Mouse (Mus musculus) kidney, adult 2 months (tissue): ENCODE measurements at regions not wholly inside any gene's neighbourhood (a gene's known extent, or its start where the extent isn't known, plus 50 kb on each side); places are given as distances from the start of the nearest gene placed in this dataset.

Experiments
- CTCF ChIP-seq: fragments of 200-500 bp; conservative IDR thresholded peaks from 2 replicates; pipeline ENCODE4 v1.5.1; 2011; ENCODE audit warnings: low read depth, mild to moderate bottlenecking, control low read depth, low read length, moderate library complexity, mixed read lengths; ENCODE audit not compliant: insufficient read depth, insufficient read length
- POLR2A ChIP-seq: fragments of 200-500 bp; IDR thresholded peaks from one replicate; pipeline ENCODE4 v1.6.1; 2011; ENCODE audit warnings: low read depth, low read length, control low read depth

- TF ChIP-seq CTCF: no peak
- no peak for TF ChIP-seq POLR2A
Observed at GRCm38 (mm10) chr16:70643630-70644264, 330.0 kb downstream of the Gbe1 start.
